Mouse (Mus musculus) thymus, postnatal 10 days (tissue): ENCODE results near the gene Tll1.
"Not testable (repeated sequence)": the region's sequence is repeated elsewhere in the genome, so short reads cannot be mapped to it uniquely, and the experiment has no call there.

Experiments used
- DNase-seq, 2 experiments: peaks; one replicate each; pipeline ENCODE4 v3.0.0; 2021; ENCODE audit warnings: low spot score in 2 of 2

The Tll1 gene

GRCm38 (mm10) chr8:64057571-64057970 is 148.5 kb downstream of the Tll1 start:
- DNase-seq, result no peak

- no peak for DNase-seq
Measured at GRCm38 (mm10) chr8:64048556-64048955, 157.5 kb downstream of the Tll1 start.

GRCm38 (mm10) chr8:64047963-64048505 is 158.0 kb downstream of the Tll1 start:
- no peak for DNase-seq

GRCm38 (mm10) chr8:64041303-64041884 is 164.7 kb downstream of the Tll1 start:
- DNase-seq, result no peak

- no peak for DNase-seq
Measured at GRCm38 (mm10) chr8:64030672-64031385, 175.2 kb downstream of the Tll1 start.

- DNase-seq, result no peak
Measured at GRCm38 (mm10) chr8:64030081-64030480, 176.0 kb downstream of the Tll1 start.

- DNase-seq, result no peak
Measured at GRCm38 (mm10) chr8:64029525-64029924, 176.5 kb downstream of the Tll1 start.

GRCm38 (mm10) chr8:64024359-64024758 is 181.7 kb downstream of the Tll1 start:
- DNase-seq, result no peak

GRCm38 (mm10) chr8:64023579-64023978 is 182.5 kb downstream of the Tll1 start:
- DNase-seq, result no peak

- DNase-seq, result no peak
Measured at GRCm38 (mm10) chr8:64023027-64023426, 183.0 kb downstream of the Tll1 start.

- DNase-seq, result not testable (repeated sequence)
Measured at GRCm38 (mm10) chr8:63970612-63971391, 235.3 kb downstream of the Tll1 start.
